Mouse (Mus musculus) kidney, postnatal 0 days (tissue): ENCODE measurements at regions not wholly inside any gene's neighbourhood (a gene's known extent, or its start where the extent isn't known, plus 50 kb on each side); places are given as distances from the start of the nearest gene placed in this dataset.

Experiments
- ATAC-seq: fragments of 200-750 bp; cut with Nextera tagmentation; replicated peaks from 2 replicates; pipeline ENCODE4 v1.8.0; 2017; ENCODE audit warnings: low read depth, moderate number of reproducible peaks, moderate TSS enrichment, moderate library complexity; ENCODE audit not compliant: low FRiP score
- DNase-seq: peaks from one replicate; pipeline ENCODE4 v3.0.0-alpha.2; 2016; ENCODE audit warnings: low spot score
- H3K27ac ChIP-seq: fragments of 300-500 bp; sonication (generic); 2 replicates; pipeline ENCODE4 v1.5.1; 2014; ENCODE audit warnings: mild to moderate bottlenecking
- H3K27me3 ChIP-seq: fragments of 300-500 bp; sonication (generic); 2 replicates; pipeline ENCODE4 v1.6.1; 2014; ENCODE audit warnings: low read length, mixed read lengths; ENCODE audit not compliant: insufficient read depth
- H3K36me3 ChIP-seq: fragments of 300-500 bp; sonication (generic); 2 replicates; pipeline ENCODE4 v1.6.1; 2014; ENCODE audit warnings: low read length, mixed read lengths; ENCODE audit not compliant: insufficient read depth
- H3K4me1 ChIP-seq: fragments of 300-500 bp; sonication (generic); replicated peaks from 2 replicates; pipeline ENCODE4 v1.6.1; 2014; ENCODE audit warnings: antibody characterized with exemption, low read length, mixed read lengths; ENCODE audit not compliant: insufficient read depth
- H3K4me2 ChIP-seq: fragments of 300-500 bp; sonication (generic); 2 replicates; pipeline ENCODE4 v1.6.1; 2014; ENCODE audit warnings: mild to moderate bottlenecking, low read length, moderate library complexity, mixed read lengths
- H3K4me3 ChIP-seq: fragments of 300-500 bp; sonication (generic); replicated peaks from 2 replicates; pipeline ENCODE4 v1.5.1; 2014; ENCODE audit warnings: low read depth, low read length
- H3K9ac ChIP-seq: fragments of 300-500 bp; sonication (generic); 2 replicates; pipeline ENCODE4 v1.6.1; 2014; ENCODE audit warnings: low read depth, low read length
- H3K9me3 ChIP-seq: fragments of 300-500 bp; sonication (generic); replicated peaks from 2 replicates; pipeline ENCODE4 v1.6.1; 2016; ENCODE audit warnings: low read length, inconsistent platforms, mixed read lengths
- CTCF ChIP-seq: IDR thresholded peaks from 2 replicates; pipeline ENCODE4 v1.5.1; 2016; ENCODE audit warnings: antibody characterized with exemption, low read depth, mild to moderate bottlenecking, moderate library complexity
- WGBS: fragments of 180-500 bp; shearing (Covaris S2); extraction: QIAGEN DNeasy Blood & Tissue Kit; methylation state at CpG from one replicate; pipeline ENCODE4 v1.1.7; 2014; 5-methylcytosine and 5-hydroxymethylcytosine counted together

DNA sequence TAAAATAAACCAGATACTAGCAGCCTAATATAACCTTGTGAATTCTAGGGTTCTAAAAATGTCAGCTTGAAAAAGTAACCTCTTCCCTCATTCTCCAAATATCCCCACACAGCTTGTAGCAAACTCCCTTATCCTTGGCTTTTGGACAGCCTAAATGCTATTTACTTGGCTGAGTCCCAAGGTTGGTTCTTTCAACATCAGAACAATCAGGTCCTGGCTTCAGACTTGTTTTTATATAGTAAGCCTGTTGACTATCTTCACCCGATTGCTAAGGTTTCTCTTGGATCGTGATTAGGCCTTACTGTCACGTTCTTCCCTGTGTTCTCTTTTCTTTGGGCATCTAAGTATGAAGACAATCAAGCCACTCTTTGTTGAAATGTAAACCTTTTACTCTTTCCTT lies 174.1 kb upstream of the Avpr1a start:
- Histone ChIP-seq H3K4me1 (no peaks in the 10 kb centered on the region), H3K9me3 (no peaks in the 10 kb centered on the region), H3K4me3 (no peak overlapping the region), H3K9ac (no peak overlapping the region), H3K4me2 (no peak overlapping the region), H3K27ac (no peak overlapping the region), H3K27me3 (no peaks in the 10 kb centered on the region), H3K36me3 (no peaks in the 10 kb centered on the region)
- WGBS: 52% methylated on average over 3 of the region's 3 CpGs
- no peak for TF ChIP-seq CTCF
- DNase-seq (peak; percentile 27), ATAC-seq (no peak)

GRCm38 (mm10) chr10:122264070-122264469 lies 166.9 kb upstream of the Rxylt1 start:
- Histone ChIP-seq H3K9me3 (no peaks in the 10 kb centered on the region), H3K4me3 (no peak overlapping the region), H3K4me1 (no peaks in the 10 kb centered on the region), H3K9ac (no peak overlapping the region), H3K4me2 (no peak overlapping the region), H3K27me3 (no peaks in the 10 kb centered on the region), H3K27ac (no peak overlapping the region), H3K36me3 (no peaks in the 10 kb centered on the region)
- no peak for TF ChIP-seq CTCF
- DNase-seq: no peak
- no peak for ATAC-seq
- WGBS: 68% methylated on average over 1 of the region's 1 CpGs

DNA sequence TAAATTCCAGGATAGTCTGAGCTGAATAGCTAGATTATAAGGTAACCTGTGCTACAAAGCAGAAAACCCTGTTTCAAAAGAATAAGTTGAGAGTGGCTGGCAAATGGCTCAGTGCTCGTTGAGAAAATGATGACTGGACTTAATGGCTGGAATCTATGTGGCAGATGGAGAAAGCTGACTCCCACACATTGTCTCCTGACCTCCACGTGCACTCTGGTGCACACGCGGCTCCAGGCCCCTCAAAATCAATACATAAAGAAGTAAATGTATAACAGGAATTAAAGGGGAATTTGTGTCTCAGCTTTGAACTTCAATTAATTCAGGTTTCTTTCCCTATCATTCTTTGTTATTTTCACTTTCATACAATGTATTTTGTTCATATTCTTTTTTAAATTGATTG lies 162.2 kb upstream of the Rxylt1 start:
- H3K4me1 ChIP-seq: no peaks in the 10 kb centered on the region
- H3K9me3 ChIP-seq: no peaks in the 10 kb centered on the region
- DNase-seq (no peak), ATAC-seq (no peak)
- no peak overlapping the region for H3K9ac ChIP-seq
- WGBS: 19% methylated on average over 4 of the region's 4 CpGs
- no peaks in the 10 kb centered on the region for H3K27me3 ChIP-seq
- H3K4me3 ChIP-seq: no peak overlapping the region
- no peak overlapping the region for H3K27ac ChIP-seq
- TF ChIP-seq CTCF: no peak
- H3K36me3 ChIP-seq: no peaks in the 10 kb centered on the region
- H3K4me2 ChIP-seq: no peak overlapping the region

DNA sequence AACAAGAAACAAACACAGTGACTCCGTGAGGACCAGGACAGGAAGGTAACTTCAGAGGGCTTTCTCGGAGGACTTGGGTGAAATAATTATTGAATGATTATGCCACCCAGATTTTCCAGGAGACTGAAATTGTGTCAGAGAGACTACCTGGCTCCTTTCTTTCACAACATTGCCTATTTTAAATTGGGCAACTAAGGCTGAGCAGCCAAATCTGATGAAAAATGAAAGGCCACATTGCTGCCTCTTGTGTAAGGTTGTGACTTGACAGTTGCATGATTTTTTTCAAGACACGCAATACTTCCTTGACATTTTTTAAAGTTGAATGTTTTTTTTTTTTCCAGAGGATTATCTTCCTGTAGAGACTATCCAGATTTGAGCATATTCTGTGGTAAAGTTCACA lies 161.5 kb upstream of the Rxylt1 start:
- H3K27ac ChIP-seq: no peak overlapping the region
- no peak for ATAC-seq
- DNase-seq: no peak
- H3K27me3 ChIP-seq: no peaks in the 10 kb centered on the region
- no peaks in the 10 kb centered on the region for H3K36me3 ChIP-seq
- WGBS: 85% methylated on average over 3 of the region's 3 CpGs
- H3K9me3 ChIP-seq: no peaks in the 10 kb centered on the region
- no peak overlapping the region for H3K9ac ChIP-seq
- H3K4me2 ChIP-seq: no peak overlapping the region
- no peak overlapping the region for H3K4me3 ChIP-seq
- no peak for TF ChIP-seq CTCF
- no peaks in the 10 kb centered on the region for H3K4me1 ChIP-seq

- H3K4me1 ChIP-seq: no peaks in the 10 kb centered on the region
- H3K4me3 ChIP-seq: no peak overlapping the region
- H3K4me2 ChIP-seq: no peak overlapping the region
- no peaks in the 10 kb centered on the region for H3K27me3 ChIP-seq
- 48% methylated on average over 7 of the region's 7 CpGs for WGBS
- H3K9ac ChIP-seq: no peak overlapping the region
- no peaks in the 10 kb centered on the region for H3K36me3 ChIP-seq
- H3K9me3 ChIP-seq: no peaks in the 10 kb centered on the region
- DNase-seq (no peak), ATAC-seq (no peak)
- TF ChIP-seq CTCF: no peak
- H3K27ac ChIP-seq: no peak overlapping the region
Observed at GRCm38 (mm10) chr10:122231818-122232217, 134.6 kb upstream of the Rxylt1 start.

DNA sequence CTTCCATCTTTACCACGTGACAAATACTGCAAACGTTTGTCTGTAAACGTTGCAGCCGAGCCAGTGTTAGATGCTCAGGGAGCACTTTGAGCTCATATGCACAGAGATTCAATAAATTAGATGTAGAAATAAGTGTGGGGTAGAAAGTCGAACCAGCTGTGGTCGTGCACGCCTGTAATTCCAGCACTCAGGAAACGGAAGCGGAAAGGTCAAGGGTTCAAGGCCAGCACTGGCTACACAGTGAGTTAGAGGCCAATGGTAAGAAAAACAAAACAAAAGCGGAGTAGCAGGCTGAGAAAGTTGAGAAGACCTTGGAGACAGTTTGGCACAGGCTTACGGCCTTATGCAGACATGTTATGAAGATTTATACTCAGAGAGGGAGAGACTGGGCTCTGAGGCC lies 133.6 kb upstream of the Rxylt1 start:
- Histone ChIP-seq H3K36me3 (no peaks in the 10 kb centered on the region), H3K4me2 (no peak overlapping the region), H3K27me3 (no peaks in the 10 kb centered on the region), H3K9me3 (no peaks in the 10 kb centered on the region), H3K9ac (no peak overlapping the region), H3K27ac (0 out of 2 replicates have a peak overlapping the region, but pooled peaks have one; percentile 3), H3K4me3 (no peak overlapping the region), H3K4me1 (no peaks in the 10 kb centered on the region)
- WGBS: 15% methylated on average over 11 of the region's 11 CpGs
- DNase-seq (peak; percentile 93), ATAC-seq (peak; percentile 83)
- TF ChIP-seq CTCF: no peak

- Histone ChIP-seq H3K27me3 (no peaks in the 10 kb centered on the region), H3K4me2 (no peak overlapping the region), H3K4me3 (no peak overlapping the region), H3K9me3 (no peaks in the 10 kb centered on the region), H3K27ac (no peak overlapping the region), H3K36me3 (no peaks in the 10 kb centered on the region), H3K4me1 (no peaks in the 10 kb centered on the region), H3K9ac (no peak overlapping the region)
- no peak for TF ChIP-seq CTCF
- ATAC-seq (no peak), DNase-seq (no peak)
- WGBS: 95% methylated on average over 8 of the region's 8 CpGs
Observed at GRCm38 (mm10) chr10:122225679-122226078, 128.5 kb upstream of the Rxylt1 start.
